Mouse (Mus musculus) midbrain, embryonic 14.5 days (tissue): ENCODE results near the gene Atl1. TPM values are rescaled to one million over a fixed set of nuclear protein-coding genes. Genes with fewer than 3 reads are reported as not detected.
A peak's percentile ranks its signal among the peaks of the same experiment; 100 is the strongest.

Source experiments
- ATAC-seq: fragments of 200-750 bp; cut with Nextera tagmentation; 2 replicates; pipeline ENCODE4 v1.8.0; 2017; ENCODE audit warnings: moderate number of reproducible peaks, moderate library complexity; ENCODE audit not compliant: low FRiP score, low TSS enrichment
- DNase-seq: peaks from one replicate; pipeline ENCODE4 v3.0.0-alpha.2; 2015
- H3K27ac ChIP-seq: fragments of 300-500 bp; sonication (generic); replicated peaks from 2 replicates; pipeline ENCODE4 v1.5.1; 2014; ENCODE audit warnings: mild to moderate bottlenecking, low read depth, low read length, moderate library complexity
- H3K27me3 ChIP-seq: fragments of 300-500 bp; sonication (generic); 2 replicates; pipeline ENCODE4 v1.6.1; 2014; ENCODE audit warnings: low read length, control low read depth, mixed read lengths; ENCODE audit not compliant: control insufficient read depth, insufficient read depth
- H3K36me3 ChIP-seq: fragments of 300-500 bp; sonication (generic); 2 replicates; pipeline ENCODE4 v1.6.1; 2014; ENCODE audit warnings: low read length, control low read depth; ENCODE audit not compliant: control insufficient read depth, insufficient read depth
- H3K4me1 ChIP-seq: fragments of 300-500 bp; sonication (generic); 2 replicates; pipeline ENCODE4 v1.6.1; 2014; ENCODE audit warnings: mild to moderate bottlenecking, antibody characterized with exemption, low read length, control low read depth; ENCODE audit not compliant: control insufficient read depth, insufficient read depth
- H3K4me2 ChIP-seq: fragments of 300-500 bp; sonication (generic); 2 replicates; pipeline ENCODE4 v1.6.1; 2014; ENCODE audit warnings: mild to moderate bottlenecking, low read length, moderate library complexity
- H3K4me3 ChIP-seq: fragments of 300-500 bp; sonication (generic); replicated peaks from 2 replicates; pipeline ENCODE4 v1.5.1; 2014; ENCODE audit warnings: low read depth, low read length
- H3K9ac ChIP-seq: fragments of 300-500 bp; sonication (generic); replicated peaks from 2 replicates; pipeline ENCODE4 v1.6.1; 2014; ENCODE audit warnings: mild to moderate bottlenecking, low read length, moderate library complexity
- H3K9me3 ChIP-seq: fragments of 300-500 bp; sonication (generic); 2 replicates; pipeline ENCODE4 v1.6.1; 2016; ENCODE audit warnings: low read length, control low read depth, mixed read lengths; ENCODE audit not compliant: control insufficient read depth
- WGBS: fragments of 180-500 bp; shearing (Covaris S2); extraction: QIAGEN DNeasy Blood & Tissue Kit; methylation state at CpG from one replicate; pipeline ENCODE4 v1.1.7; 2014; 5-methylcytosine and 5-hydroxymethylcytosine counted together
- polyA plus RNA-seq: library from polyadenylated mRNA; unstranded; fragments of >200 nt; fragmentation: Nextera tagmentation; extraction: Ambion mirVana; gene quantifications from 2 replicates; pipeline ENCODE4 v1.2.1, GENCODE M21; 2014

Gene Atl1
- polyA plus RNA-seq, result 140 and 157 TPM in 2 replicates

- Histone ChIP-seq H3K27ac (peak within 1 kb of the TSS; percentile 96), H3K9me3 (no peaks in the 10 kb centered on the region), H3K4me3 (peak within 1 kb of the TSS; percentile 85), H3K36me3 (no peaks in the 10 kb centered on the region), H3K27me3 (no peaks in the 10 kb centered on the region), H3K9ac (peak within 1 kb of the TSS; percentile 96), H3K4me2 (peak within 1 kb of the TSS; percentile 69), H3K4me1 (peaks cover 13% of the 10 kb centered on the region)
- WGBS, result under 1% methylated on average over 118 of the region's 118 CpGs
- DNase-seq (peak; percentile 96), ATAC-seq (peak; percentile 95)
Observed at GRCm38 (mm10) chr12:69892371-69893251, at the start of gene Atl1, which contains the start of gene Map4k5. Atl1 (plus strand) TSS chr12:69892614. Map4k5 (minus strand) TSS chr12:69893200.

- peak; percentile 93 for DNase-seq
- peak overlapping the region; percentile 27; the same call in 1 of the 2 replicates for H3K4me2 ChIP-seq
- peak; percentile 75; the same call in 1 of the 2 replicates for ATAC-seq
- peak overlapping the region; percentile 3; the same call in 1 of the 2 replicates for H3K9ac ChIP-seq
- no peak overlapping the region for H3K4me3 ChIP-seq
- peaks cover 7% of the 10 kb centered on the region for H3K4me1 ChIP-seq
- no peaks in the 10 kb centered on the region for H3K9me3 ChIP-seq
- H3K27ac ChIP-seq, result peak overlapping the region; percentile 71
- WGBS, result 52% methylated on average over 19 of the region's 19 CpGs
- peaks cover 47% of the 10 kb centered on the region for H3K36me3 ChIP-seq
- H3K27me3 ChIP-seq, result no peaks in the 10 kb centered on the region
Observed at GRCm38 (mm10) chr12:69843531-69844445, 48.6 kb upstream of the Atl1 start.

GRCm38 (mm10) chr12:69845722-69846121, 46.7 kb upstream of the Atl1 start:
- 92% methylated on average over 9 of the region's 9 CpGs for WGBS

GRCm38 (mm10) chr12:69846499-69846898, 45.9 kb upstream of the Atl1 start:
- DNase-seq (no peak), ATAC-seq (no peak)
- Histone ChIP-seq H3K4me3 (no peak overlapping the region), H3K9ac (no peak overlapping the region), H3K36me3 (peaks cover 34% of the 10 kb centered on the region), H3K4me2 (no peak overlapping the region), H3K27ac (no peak overlapping the region), H3K27me3 (no peaks in the 10 kb centered on the region), H3K9me3 (no peaks in the 10 kb centered on the region), H3K4me1 (peaks cover 7% of the 10 kb centered on the region)
- 92% methylated on average over 9 of the region's 9 CpGs for WGBS

More at GRCm38 (mm10) chr12:69845722-69846121, 46.7 kb upstream of the Atl1 start:
- peaks cover 39% of the 10 kb centered on the region for H3K36me3 ChIP-seq
- no peaks in the 10 kb centered on the region for H3K9me3 ChIP-seq
- ATAC-seq, result no peak
- H3K27me3 ChIP-seq, result no peaks in the 10 kb centered on the region
- no peak overlapping the region for H3K4me2 ChIP-seq
- no peak overlapping the region for H3K27ac ChIP-seq
- H3K9ac ChIP-seq, result no peak overlapping the region
- no peak for DNase-seq
- no peak overlapping the region for H3K4me3 ChIP-seq
- H3K4me1 ChIP-seq, result peaks cover 7% of the 10 kb centered on the region

GRCm38 (mm10) chr12:69848083-69848878, 44.1 kb upstream of the Atl1 start:
- Histone ChIP-seq H3K9ac (no peak overlapping the region), H3K27ac (no peak overlapping the region), H3K27me3 (no peaks in the 10 kb centered on the region), H3K4me1 (peaks cover 7% of the 10 kb centered on the region), H3K9me3 (no peaks in the 10 kb centered on the region), H3K36me3 (peaks cover 36% of the 10 kb centered on the region), H3K4me3 (no peak overlapping the region), H3K4me2 (no peak overlapping the region)
- ATAC-seq (no peak), DNase-seq (no peak)
- WGBS, result 91% methylated on average over 12 of the region's 12 CpGs

- H3K27ac ChIP-seq, result no peak overlapping the region
- H3K9me3 ChIP-seq, result no peaks in the 10 kb centered on the region
- no peak overlapping the region for H3K4me3 ChIP-seq
- no peaks in the 10 kb centered on the region for H3K27me3 ChIP-seq
- H3K36me3 ChIP-seq, result peaks cover 30% of the 10 kb centered on the region
- no peak for ATAC-seq
- WGBS, result 77% methylated on average over 9 of the region's 9 CpGs
- H3K9ac ChIP-seq, result no peak overlapping the region
- DNase-seq, result no peak
- H3K4me2 ChIP-seq, result no peak overlapping the region
- no peaks in the 10 kb centered on the region for H3K4me1 ChIP-seq
Observed at GRCm38 (mm10) chr12:69852288-69852687, 40.1 kb upstream of the Atl1 start.

GRCm38 (mm10) chr12:69853387-69853786, 39.0 kb upstream of the Atl1 start:
- Histone ChIP-seq H3K27ac (no peak overlapping the region), H3K9me3 (no peaks in the 10 kb centered on the region), H3K4me2 (no peak overlapping the region), H3K4me1 (no peaks in the 10 kb centered on the region), H3K27me3 (no peaks in the 10 kb centered on the region), H3K4me3 (no peak overlapping the region), H3K36me3 (peaks cover 27% of the 10 kb centered on the region), H3K9ac (no peak overlapping the region)
- ATAC-seq, result no peak
- 92% methylated on average over 11 of the region's 11 CpGs for WGBS
- DNase-seq, result no peak

GRCm38 (mm10) chr12:69853942-69854341, 38.5 kb upstream of the Atl1 start:
- Histone ChIP-seq H3K27ac (no peak overlapping the region), H3K9ac (no peak overlapping the region), H3K27me3 (no peaks in the 10 kb centered on the region), H3K9me3 (no peaks in the 10 kb centered on the region), H3K4me2 (no peak overlapping the region), H3K36me3 (peaks cover 24% of the 10 kb centered on the region), H3K4me1 (no peaks in the 10 kb centered on the region), H3K4me3 (no peak overlapping the region)
- DNase-seq (no peak), ATAC-seq (no peak)
- WGBS, result 86% methylated on average over 2 of the region's 2 CpGs
